Mouse (Mus musculus) liver, postnatal 0 days (tissue): ENCODE measurements at regions not wholly inside any gene's neighbourhood (a gene's known extent, or its start where the extent isn't known, plus 50 kb on each side); places are given as distances from the start of the nearest gene placed in this dataset.

Experiments used
- ATAC-seq: fragments of 200-750 bp; cut with Nextera tagmentation; 2 replicates; pipeline ENCODE4 v1.8.0; 2017; ENCODE audit warnings: mild to moderate bottlenecking, moderate library complexity
- DNase-seq: peaks from one replicate; pipeline ENCODE4 v3.0.0-alpha.2; 2016
- H3K27ac ChIP-seq: fragments of 300-500 bp; sonication (generic); 2 replicates; pipeline ENCODE4 v1.5.1; 2014; ENCODE audit warnings: antibody characterized with exemption, moderate library complexity, mild to moderate bottlenecking, low read depth
- H3K27me3 ChIP-seq: fragments of 300-500 bp; sonication (generic); 2 replicates; pipeline ENCODE4 v1.6.1; 2014; ENCODE audit warnings: low read length, control low read depth, mixed read lengths; ENCODE audit not compliant: insufficient read depth
- H3K36me3 ChIP-seq: fragments of 300-500 bp; sonication (generic); replicated peaks from 2 replicates; pipeline ENCODE4 v1.6.1; 2014; ENCODE audit warnings: mild to moderate bottlenecking, control low read depth, low read length, moderate library complexity, mixed read lengths; ENCODE audit not compliant: insufficient read depth
- H3K4me1 ChIP-seq: fragments of 300-500 bp; sonication (generic); 2 replicates; pipeline ENCODE4 v1.6.1; 2014; ENCODE audit warnings: antibody characterized with exemption, mild to moderate bottlenecking, control low read depth; ENCODE audit not compliant: insufficient read depth
- H3K4me2 ChIP-seq: fragments of 300-500 bp; sonication (generic); 2 replicates; pipeline ENCODE4 v1.6.1; 2014; ENCODE audit warnings: low read depth, mild to moderate bottlenecking, low read length, moderate library complexity, mixed read lengths
- H3K4me3 ChIP-seq: fragments of 300-500 bp; sonication (generic); 2 replicates; pipeline ENCODE4 v1.5.1; 2014; ENCODE audit warnings: low read depth, low read length
- H3K9ac ChIP-seq: fragments of 300-500 bp; sonication (generic); replicated peaks from 2 replicates; pipeline ENCODE4 v1.6.1; 2014; ENCODE audit warnings: mild to moderate bottlenecking, moderate library complexity
- H3K9me3 ChIP-seq: fragments of 300-500 bp; sonication (generic); 2 replicates; pipeline ENCODE4 v1.6.1; 2016; ENCODE audit warnings: mild to moderate bottlenecking, control low read depth, low read length, mixed read lengths
- CTCF ChIP-seq: sonication (generic); IDR thresholded peaks from 2 replicates; pipeline ENCODE4 v1.5.1; 2016; ENCODE audit warnings: antibody characterized with exemption, low read depth
- EP300 ChIP-seq: IDR thresholded peaks from 2 replicates; pipeline ENCODE4 v1.6.1; 2016; ENCODE audit warnings: antibody characterized with exemption, low read depth, mild to moderate bottlenecking
- WGBS: fragments of 180-500 bp; shearing (Covaris S2); extraction: QIAGEN DNeasy Blood & Tissue Kit; methylation state at CpG from one replicate; pipeline ENCODE4 v1.1.7; 2014; ENCODE audit not compliant: insufficient replicate concordance; 5-methylcytosine and 5-hydroxymethylcytosine counted together

DNA sequence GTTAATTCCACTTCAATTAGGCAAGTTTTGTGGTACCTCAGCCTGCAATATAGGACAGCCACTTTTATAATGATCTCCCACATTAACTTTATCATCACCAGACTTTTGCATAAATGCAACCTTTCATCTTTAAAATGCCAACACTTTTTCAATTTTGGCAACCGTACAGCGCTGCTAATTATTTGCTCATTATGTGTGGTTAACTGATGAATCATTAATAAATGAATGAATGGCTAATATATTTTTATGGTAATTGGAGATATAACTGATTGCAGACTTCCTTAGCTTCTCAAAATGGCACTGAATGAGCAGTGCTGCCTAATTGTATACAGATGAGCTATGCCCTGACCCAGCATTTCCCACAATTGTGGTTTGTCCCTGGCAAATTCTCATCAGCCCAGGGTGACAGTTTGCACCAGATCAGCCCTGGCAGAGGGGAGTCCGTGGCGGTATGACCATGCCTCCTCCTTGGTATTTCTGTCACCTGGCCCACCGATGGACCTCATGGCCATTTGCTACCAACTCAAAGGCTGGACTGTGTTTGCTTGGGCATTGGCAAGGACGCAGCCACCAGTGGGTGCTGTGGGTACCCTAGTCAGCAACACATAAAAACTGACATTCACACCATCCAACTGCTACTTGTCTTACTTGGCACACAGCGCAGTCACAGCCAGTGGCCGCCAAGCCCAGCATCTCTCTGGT lies 173.7 kb upstream of the Lmo4 start:
- TF ChIP-seq CTCF (no peak), EP300 (no peak)
- 88% methylated on average over 8 of the region's 8 CpGs for WGBS
- no peak for ATAC-seq
- Histone ChIP-seq H3K27ac (no peak overlapping the region), H3K27me3 (no peaks in the 10 kb centered on the region), H3K36me3 (no peaks in the 10 kb centered on the region), H3K9me3 (no peaks in the 10 kb centered on the region), H3K4me2 (no peak overlapping the region), H3K9ac (no peak overlapping the region), H3K4me1 (peaks cover 4% of the 10 kb centered on the region; the same call in 1 of the 2 replicates), H3K4me3 (no peak overlapping the region)
- DNase-seq, result no peak

- ATAC-seq, result no peak
- WGBS, result 71% methylated on average over 18 of the region's 18 CpGs
Observed at GRCm38 (mm10) chr3:144377626-144378523, 172.9 kb upstream of the Lmo4 start.

GRCm38 (mm10) chr3:144376463-144377402 lies 171.7 kb upstream of the Lmo4 start:
- Histone ChIP-seq H3K4me3 (no peak overlapping the region), H3K4me2 (no peak overlapping the region), H3K9me3 (no peaks in the 10 kb centered on the region), H3K4me1 (peaks cover 4% of the 10 kb centered on the region; the same call in 1 of the 2 replicates), H3K27ac (no peak overlapping the region), H3K36me3 (no peaks in the 10 kb centered on the region), H3K9ac (no peak overlapping the region), H3K27me3 (no peaks in the 10 kb centered on the region)
- DNase-seq, result no peak
- TF ChIP-seq CTCF, result no peak
- TF ChIP-seq EP300, result no peak
- WGBS, result 76% methylated on average over 15 of the region's 15 CpGs
- no peak for ATAC-seq

More at GRCm38 (mm10) chr3:144377626-144378523, 172.9 kb upstream of the Lmo4 start:
- Histone ChIP-seq H3K27me3 (no peaks in the 10 kb centered on the region), H3K4me2 (no peak overlapping the region), H3K36me3 (no peaks in the 10 kb centered on the region), H3K27ac (no peak overlapping the region), H3K4me1 (peaks cover 4% of the 10 kb centered on the region; the same call in 1 of the 2 replicates), H3K9ac (no peak overlapping the region), H3K4me3 (no peak overlapping the region), H3K9me3 (no peaks in the 10 kb centered on the region)
- no peak for DNase-seq
- TF ChIP-seq EP300, result no peak
- no peak for TF ChIP-seq CTCF

DNA sequence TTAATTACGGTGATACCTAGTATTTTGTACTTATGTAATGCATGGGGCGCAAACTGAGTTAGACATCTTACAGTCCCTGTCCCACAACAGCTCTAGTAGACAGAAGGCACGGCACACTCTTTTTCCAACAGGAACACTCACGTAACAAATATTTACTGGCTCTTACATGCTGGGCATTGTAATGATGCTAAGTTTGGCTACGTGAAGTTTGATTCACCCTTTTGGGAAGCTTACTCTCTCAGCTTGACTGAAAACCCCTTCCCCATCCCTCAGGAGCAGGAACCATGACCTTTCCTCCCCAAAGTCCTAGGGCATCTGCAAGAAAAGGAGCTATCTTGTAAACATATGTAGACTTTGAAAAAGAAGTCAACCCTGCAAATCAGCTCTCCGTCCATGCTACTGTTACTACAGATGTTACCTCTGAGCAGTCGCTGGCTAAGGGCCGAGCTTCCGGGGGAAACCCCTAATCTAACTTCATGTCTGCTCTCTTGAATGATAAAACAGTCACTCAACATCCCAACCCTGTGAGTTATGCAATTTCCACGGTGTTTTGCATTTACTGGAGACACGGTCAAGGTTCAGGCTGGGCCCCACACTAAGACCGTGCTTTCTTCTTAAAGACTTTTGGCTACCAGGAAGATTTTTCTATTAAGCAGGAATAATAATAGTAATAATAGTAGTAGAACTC lies 170.8 kb upstream of the Lmo4 start:
- no peak overlapping the region for H3K27ac ChIP-seq
- TF ChIP-seq CTCF (no peak), EP300 (no peak)
- WGBS, result 48% methylated on average over 12 of the region's 12 CpGs
- H3K4me2 ChIP-seq, result no peak overlapping the region
- H3K9ac ChIP-seq, result no peak overlapping the region
- ATAC-seq (no peak), DNase-seq (no peak)
- no peak overlapping the region for H3K4me3 ChIP-seq
- H3K4me1 ChIP-seq, result peaks cover 2% of the 10 kb centered on the region; the same call in 1 of the 2 replicates
- no peaks in the 10 kb centered on the region for H3K36me3 ChIP-seq
- H3K27me3 ChIP-seq, result no peaks in the 10 kb centered on the region
- no peaks in the 10 kb centered on the region for H3K9me3 ChIP-seq

DNA sequence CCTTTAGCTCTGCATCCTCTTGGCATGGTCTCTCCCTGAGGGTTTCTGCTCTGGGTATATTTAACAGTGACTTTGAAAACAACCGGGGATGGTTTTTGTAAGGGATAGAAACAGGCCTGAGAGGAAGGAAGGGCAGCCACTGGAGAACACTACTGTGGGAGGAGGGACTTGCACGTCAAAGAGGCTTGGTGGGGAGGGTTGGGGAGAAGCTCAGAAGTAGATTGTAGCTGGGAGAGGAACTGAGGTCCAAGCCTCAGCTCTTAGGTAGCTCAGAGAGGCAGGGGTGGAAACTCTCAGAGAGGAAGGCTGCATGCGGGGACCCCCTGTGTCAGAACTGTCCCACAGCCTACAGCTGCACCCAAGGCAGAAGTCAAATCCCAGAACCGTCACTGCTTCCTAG lies 163.3 kb upstream of the Lmo4 start:
- no peak overlapping the region for H3K9ac ChIP-seq
- no peak overlapping the region for H3K4me3 ChIP-seq
- no peak for TF ChIP-seq EP300
- no peak for TF ChIP-seq CTCF
- no peaks in the 10 kb centered on the region for H3K9me3 ChIP-seq
- H3K4me1 ChIP-seq, result no peaks in the 10 kb centered on the region
- H3K27me3 ChIP-seq, result 0 out of 2 replicates have a peak, but pooled peaks cover 3% of the 10 kb centered on the region
- no peak overlapping the region for H3K4me2 ChIP-seq
- no peak for DNase-seq
- no peak overlapping the region for H3K27ac ChIP-seq
- no peaks in the 10 kb centered on the region for H3K36me3 ChIP-seq
- ATAC-seq, result no peak
- 42% methylated on average over 4 of the region's 4 CpGs for WGBS
